Mouse (Mus musculus) bone marrow macrophage, adult 2 months (primary cell): Measurements from ENCODE around the gene Uso1.

Experiments used
- CTCF ChIP-seq: IDR thresholded peaks from 2 replicates; pipeline ENCODE4 v1.5.1; 2012; ENCODE audit warnings: low read depth, mild to moderate bottlenecking, low read length, moderate library complexity
- POLR2A ChIP-seq: IDR thresholded peaks from 2 replicates; pipeline ENCODE4 v1.6.1; 2012; ENCODE audit warnings: mild to moderate bottlenecking, low read depth, low read length, borderline replicate concordance

DNA sequence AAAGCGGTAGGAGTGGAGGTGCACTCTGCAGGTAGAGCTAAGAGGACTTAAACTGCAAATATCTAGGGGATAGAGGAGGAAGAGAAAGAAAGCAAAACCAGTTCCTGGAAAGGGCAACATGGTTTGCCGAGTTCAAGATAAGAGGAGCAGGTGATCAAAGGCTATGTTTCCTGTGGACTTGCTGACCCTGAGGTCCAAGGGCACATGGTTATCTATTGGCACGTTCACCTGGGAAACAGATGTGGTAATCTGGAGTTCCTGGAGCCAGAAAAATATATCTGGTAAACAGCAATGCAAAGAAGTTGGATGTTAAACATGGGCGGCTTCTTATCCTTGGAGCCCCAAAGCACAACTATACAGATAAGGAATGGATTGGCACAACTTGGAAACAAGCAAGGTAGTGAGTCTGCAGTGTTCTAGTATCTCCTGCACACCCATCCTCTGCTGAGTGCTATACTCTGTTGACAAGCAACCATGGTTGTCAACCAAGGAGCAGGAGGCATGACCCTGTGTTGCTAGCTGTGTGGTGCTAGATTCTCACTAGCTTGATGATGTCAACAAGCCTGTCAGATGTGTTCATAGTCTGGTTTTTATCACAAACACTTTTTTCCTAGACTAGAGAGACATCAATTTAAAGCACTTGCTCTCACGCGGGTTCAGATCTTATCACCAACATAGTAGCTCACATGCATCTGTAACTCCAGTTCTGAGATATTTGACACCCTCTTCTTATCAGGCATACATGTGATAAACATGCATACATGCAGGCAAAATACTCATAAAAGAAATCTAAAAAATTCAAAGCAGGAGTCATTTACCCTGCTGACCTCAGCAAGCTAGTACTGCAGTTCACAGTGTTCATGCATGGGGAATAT is 66.7 kb downstream of the Uso1 start:
- TF ChIP-seq CTCF (no peak), POLR2A (no peak)
